Mouse (Mus musculus): ENCODE measurements at regions not wholly inside any gene's neighbourhood (a gene's known extent, or its start where the extent isn't known, plus 50 kb on each side); places are given as distances from the start of the nearest gene placed in this dataset.

- no peak for DNase-seq (ENCODE audit: low spot score in 2 of 2)
Observed at GRCm38 (mm10) chr3:154513566-154513965, 82.9 kb upstream of the Cryz start.

DNA sequence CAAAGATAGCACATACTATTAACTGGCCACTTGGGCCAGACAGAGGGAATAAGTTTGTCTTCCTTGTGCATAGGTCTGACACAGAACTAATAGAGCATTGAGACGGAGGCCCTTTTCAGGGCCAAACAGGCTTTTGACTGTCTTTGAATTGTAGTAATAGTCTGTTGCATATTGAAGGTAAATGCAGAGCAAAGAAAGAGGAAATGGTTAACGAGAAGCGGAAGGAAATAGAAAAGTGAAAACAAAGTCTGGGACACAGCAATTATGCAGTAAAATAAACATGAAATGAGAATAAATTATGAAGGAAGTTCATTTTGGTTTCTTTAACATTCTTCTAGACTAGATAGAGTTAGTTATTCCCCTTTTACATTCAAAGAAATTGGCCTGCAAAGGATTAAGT lies 86.4 kb upstream of the Cryz start:
- no peak for DNase-seq (ENCODE audit: low spot score in 2 of 2)

GRCm38 (mm10) chr3:154509394-154509793 lies 87.1 kb upstream of the Cryz start:
- no peak for DNase-seq (ENCODE audit: low spot score in 2 of 2)

DNA sequence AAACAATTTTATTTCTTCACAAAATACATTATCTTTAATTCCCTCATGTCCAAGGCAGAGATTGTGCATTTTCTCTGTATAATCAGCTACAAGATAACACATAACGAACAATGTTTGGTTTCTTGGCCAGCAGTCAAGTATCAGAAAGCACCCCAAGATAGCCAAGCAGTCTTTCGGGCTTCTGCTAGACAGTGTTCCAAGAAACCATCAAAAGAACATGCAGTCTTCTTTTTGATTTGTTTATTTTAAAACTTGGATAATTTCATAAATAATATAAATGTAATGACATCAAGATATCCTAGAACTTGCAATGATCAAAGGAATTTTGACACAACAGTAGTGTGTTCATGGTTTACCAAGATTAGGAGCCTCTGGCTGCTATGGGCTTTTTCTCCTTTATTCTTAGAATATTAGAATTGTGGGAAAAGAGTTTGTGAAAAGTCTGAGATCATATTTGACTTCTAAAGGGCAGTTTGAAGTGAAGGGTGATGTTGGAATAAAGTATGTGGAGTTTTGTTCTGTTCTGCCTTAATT lies 103.1 kb upstream of the Cryz start:
- DNase-seq (ENCODE audit: low spot score in 2 of 2): no peak

DNA sequence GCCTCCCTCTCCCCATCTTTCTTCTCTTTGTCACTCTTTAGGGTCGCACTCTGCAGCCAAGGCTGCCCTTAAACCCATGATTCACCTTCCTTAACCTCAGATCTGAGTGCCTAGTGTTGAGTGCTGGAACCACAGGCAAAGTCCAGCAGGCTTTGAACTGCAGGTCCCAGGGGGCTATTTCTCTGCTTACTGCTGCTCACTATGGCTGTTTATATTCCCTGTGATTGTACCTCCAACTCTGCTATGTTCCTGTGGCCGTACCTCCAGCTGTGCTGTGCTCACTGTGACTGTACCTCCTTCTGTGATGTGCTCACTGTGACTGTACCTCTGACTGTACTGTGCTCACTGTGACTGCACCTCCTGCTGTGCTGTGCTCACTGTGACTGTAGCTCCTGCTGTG lies 124.1 kb upstream of the Cryz start:
- no peak for DNase-seq (ENCODE audit: low spot score in 2 of 2)

DNA sequence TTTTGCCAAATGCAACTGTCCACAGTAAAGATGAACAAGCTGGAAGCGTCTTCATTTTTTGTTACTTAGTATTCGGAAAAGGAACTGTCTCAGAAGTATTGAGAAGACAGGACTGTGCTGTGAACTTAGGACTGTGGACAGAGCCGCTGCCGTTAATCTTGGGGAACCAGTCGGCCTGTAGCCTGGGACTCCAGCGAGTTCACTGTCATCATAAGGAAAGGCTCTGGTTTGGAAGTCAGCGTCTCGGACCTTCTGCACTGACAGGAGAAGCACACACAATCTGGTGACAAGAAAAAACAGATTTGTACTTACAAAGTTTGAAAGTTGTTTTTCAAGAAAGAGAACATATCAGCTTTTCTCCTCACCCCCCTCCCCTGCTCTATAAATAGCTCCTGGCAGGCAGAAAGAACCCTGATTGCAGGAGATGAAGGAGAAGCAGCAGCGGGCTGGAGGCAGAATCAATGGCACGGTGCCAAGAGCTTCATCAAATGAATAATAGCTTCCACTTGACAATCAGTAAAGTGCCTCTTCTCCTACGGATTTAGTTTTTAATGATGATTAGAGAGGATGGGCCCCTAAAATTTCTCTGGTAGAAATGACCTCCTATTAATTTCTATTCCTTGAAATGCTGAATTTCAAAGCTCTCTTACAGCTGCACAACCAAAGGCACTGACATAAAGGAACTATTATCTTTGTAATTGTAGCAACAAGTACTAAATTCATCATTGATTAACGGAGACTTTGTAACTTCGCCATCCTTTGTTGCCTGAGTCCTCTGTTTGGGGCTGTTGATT lies 128.7 kb upstream of the Cryz start:
- peak; percentile 9 to 24 for DNase-seq (ENCODE audit: low spot score in 2 of 2)

- DNase-seq (ENCODE audit: low spot score in 2 of 2): no peak
Observed at GRCm38 (mm10) chr3:154458208-154458607, 127.7 kb upstream of the Lhx8 start.

- no peak for DNase-seq (ENCODE audit: low spot score in 2 of 2)
Observed at GRCm38 (mm10) chr3:154453025-154453424, 122.6 kb upstream of the Lhx8 start.

GRCm38 (mm10) chr3:154452585-154452984 lies 122.1 kb upstream of the Lhx8 start:
- DNase-seq (ENCODE audit: low spot score in 2 of 2): no peak

GRCm38 (mm10) chr3:154451169-154451568 lies 120.7 kb upstream of the Lhx8 start:
- peak in 1 of 2 experiments; percentile 5 for DNase-seq (ENCODE audit: low spot score in 2 of 2)

GRCm38 (mm10) chr3:154443351-154444075 lies 113.1 kb upstream of the Lhx8 start:
- DNase-seq (ENCODE audit: low spot score in 2 of 2): no peak

DNA sequence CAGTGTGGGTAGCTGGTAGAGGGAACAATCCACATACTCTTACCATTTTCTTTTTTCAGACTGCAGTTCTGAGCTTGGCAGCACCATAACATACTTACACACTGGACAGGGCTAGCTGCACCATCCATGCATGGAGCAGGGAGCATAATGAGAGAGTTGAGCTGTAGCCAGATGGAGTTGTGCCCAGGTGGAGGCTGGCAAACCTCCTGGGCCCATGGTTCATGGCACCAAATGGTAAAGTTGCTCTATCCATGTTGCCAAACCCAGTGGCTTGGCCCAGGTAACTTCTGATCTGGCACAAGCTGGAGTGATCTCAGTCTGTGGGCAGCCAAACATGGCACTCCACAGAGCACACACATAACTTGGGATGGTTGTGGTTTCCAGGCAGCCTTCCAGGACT lies 111.0 kb upstream of the Lhx8 start:
- DNase-seq (ENCODE audit: low spot score in 2 of 2): no peak

- DNase-seq (ENCODE audit: low spot score in 2 of 2): no peak
Observed at GRCm38 (mm10) chr3:154440899-154441298, 110.4 kb upstream of the Lhx8 start.

GRCm38 (mm10) chr3:154430856-154431255 lies 100.4 kb upstream of the Lhx8 start:
- DNase-seq (ENCODE audit: low spot score in 2 of 2): no peak

GRCm38 (mm10) chr3:154429666-154430065 lies 99.2 kb upstream of the Lhx8 start:
- DNase-seq (ENCODE audit: low spot score in 2 of 2): no peak

- no peak for DNase-seq (ENCODE audit: low spot score in 2 of 2)
Observed at GRCm38 (mm10) chr3:154424589-154424988, 94.1 kb upstream of the Lhx8 start.

GRCm38 (mm10) chr3:154421461-154421950 lies 91.0 kb upstream of the Lhx8 start:
- no peak for DNase-seq (ENCODE audit: low spot score in 2 of 2)

DNA sequence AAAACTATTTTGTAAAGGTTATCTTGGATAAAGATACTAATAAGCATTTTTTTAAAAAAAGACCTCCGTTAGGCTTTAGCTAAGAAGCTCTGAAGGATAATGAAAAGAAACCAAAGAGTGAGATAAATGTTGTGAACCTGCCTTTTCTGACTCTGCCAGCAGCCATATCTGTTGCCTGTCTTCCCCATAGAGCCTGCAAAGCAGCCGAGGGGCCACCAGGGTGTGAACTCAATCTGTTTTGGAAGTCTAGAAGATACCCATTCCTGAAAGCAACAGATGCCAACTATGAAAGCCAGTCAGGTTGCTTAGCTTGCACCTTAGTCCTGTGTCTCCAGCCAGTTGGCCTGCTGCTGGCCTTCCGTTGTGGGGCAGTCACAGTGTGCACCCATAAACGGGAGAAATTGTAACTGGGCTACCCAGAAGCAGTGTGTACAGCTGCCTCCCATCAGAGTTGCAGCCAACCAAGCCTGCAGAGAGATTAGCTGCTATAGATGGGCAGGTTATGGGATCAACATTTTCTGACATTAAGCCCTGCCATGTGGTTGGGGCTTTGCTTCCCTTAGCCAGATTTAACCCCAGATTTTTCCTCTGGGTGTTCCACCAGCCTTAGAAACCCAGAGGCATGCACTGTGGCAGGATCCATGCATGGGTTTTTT lies 87.8 kb upstream of the Lhx8 start:
- no peak for DNase-seq (ENCODE audit: low spot score in 2 of 2)

- DNase-seq (ENCODE audit: low spot score in 2 of 2): no peak
Observed at GRCm38 (mm10) chr3:154414358-154414757, 83.9 kb upstream of the Lhx8 start.

DNA sequence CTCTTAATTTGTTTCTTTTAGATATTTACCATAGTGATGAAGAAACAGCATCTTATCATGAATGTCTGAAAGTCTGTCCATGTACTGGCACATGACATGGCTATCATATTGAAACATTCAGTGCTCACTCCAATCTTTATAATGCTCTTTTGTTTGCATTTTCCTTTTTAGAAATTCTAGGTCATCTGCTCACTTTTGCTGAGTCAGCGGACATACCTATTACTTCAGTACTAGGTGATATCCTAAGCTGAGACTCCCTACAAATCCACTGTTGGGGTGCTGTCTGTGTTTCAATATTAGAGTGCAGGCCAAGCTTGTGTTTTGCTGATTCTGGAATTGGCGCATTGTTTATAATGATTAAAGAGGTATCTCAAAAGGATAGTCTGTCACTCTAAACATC lies 79.8 kb upstream of the Lhx8 start:
- no peak for DNase-seq (ENCODE audit: low spot score in 2 of 2)

GRCm38 (mm10) chr3:154402081-154402480 lies 71.6 kb upstream of the Lhx8 start:
- no peak for DNase-seq (ENCODE audit: low spot score in 2 of 2)

GRCm38 (mm10) chr3:154393626-154394025 lies 63.2 kb upstream of the Lhx8 start:
- no peak for DNase-seq (ENCODE audit: low spot score in 2 of 2)
